Mouse (Mus musculus) MEL (cell line): ENCODE data around the gene Serf2. TPM values are rescaled to one million over a fixed set of nuclear protein-coding genes. Genes with fewer than 3 reads are reported as not detected.
"Not testable (repeated sequence)": the region's sequence is repeated elsewhere in the genome, so short reads cannot be mapped to it uniquely, and the experiment has no call there.

ENCODE experiments used
- DNase-seq: peaks from one replicate; pipeline ENCODE4 v3.0.0; 2011; ENCODE audit warnings: low read depth, low spot score
- H3K27ac ChIP-seq: 2 replicates; pipeline ENCODE4 v1.5.1; 2012; ENCODE audit warnings: low read depth, mild to moderate bottlenecking, control low read depth, low read length, moderate library complexity; ENCODE audit not compliant: control insufficient read depth
- H3K27me3 ChIP-seq, 2 experiments: fragments of 150-350 bp in 1 of 2; sonication (generic) in 1 of 2; 2 replicates each; pipeline ENCODE4 v1.6.1; 2012; ENCODE audit warnings: low read length in 2 of 2, mild to moderate bottlenecking in 2 of 2, improper control_type of control experiment in 1 of 2, moderate library complexity in 1 of 2; ENCODE audit not compliant: insufficient read depth in 2 of 2, control insufficient read depth in 1 of 2
- H3K36me3 ChIP-seq, 2 experiments: 2 replicates each; pipeline ENCODE4 v1.6.1; 2012 to 2014; ENCODE audit warnings: low read length in 2 of 2, improper control_type of control experiment in 1 of 2, inconsistent platforms in 1 of 2, mild to moderate bottlenecking in 1 of 2; ENCODE audit not compliant: insufficient read depth in 2 of 2, control insufficient read depth in 1 of 2
- H3K4me1 ChIP-seq, 2 experiments: fragments of 150-350 bp in 1 of 2; sonication (generic) in 1 of 2; 2 replicates each; pipeline ENCODE4 v1.6.1; 2012; ENCODE audit warnings: low read length in 2 of 2, improper control_type of control experiment in 1 of 2, mild to moderate bottlenecking in 1 of 2; ENCODE audit not compliant: insufficient read depth in 2 of 2, control insufficient read depth in 1 of 2
- H3K4me3 ChIP-seq, 2 experiments: fragments of 150-350 bp in 1 of 2; sonication (generic) in 1 of 2; 2 replicates each; pipeline ENCODE4 v1.5.1; 2012; ENCODE audit warnings: low read depth in 2 of 2, low read length in 2 of 2, mild to moderate bottlenecking in 2 of 2, moderate library complexity in 2 of 2, control low read depth in 1 of 2, improper control_type of control experiment in 1 of 2; ENCODE audit not compliant: control insufficient read depth in 1 of 2, insufficient read depth in 1 of 2
- H3K79me2 ChIP-seq: 2 replicates; pipeline ENCODE4 v1.6.1; 2012; ENCODE audit warnings: mild to moderate bottlenecking, low read length, moderate library complexity; ENCODE audit not compliant: control insufficient read depth, poor library complexity, insufficient read depth
- H3K9ac ChIP-seq: 2 replicates; pipeline ENCODE4 v1.6.1; 2012; ENCODE audit warnings: low read depth, mild to moderate bottlenecking, control low read depth, low read length, moderate library complexity; ENCODE audit not compliant: control insufficient read depth, poor library complexity, severe bottlenecking
- H3K9me3 ChIP-seq: fragments of 150-350 bp; sonication (generic); replicated peaks from 2 replicates; pipeline ENCODE4 v1.6.1; 2012; ENCODE audit warnings: mild to moderate bottlenecking, low read length, improper control_type of control experiment, moderate library complexity; ENCODE audit not compliant: insufficient read depth
- GATA1 ChIP-seq: IDR thresholded peaks from 2 replicates; pipeline ENCODE4 v1.6.1; 2011; ENCODE audit warnings: low read depth, low read length, improper control_type of control experiment
- MAZ ChIP-seq: IDR thresholded peaks from 2 replicates; pipeline ENCODE4 v1.6.1; 2012; ENCODE audit warnings: low read depth, mild to moderate bottlenecking, inconsistent platforms, low read length, improper control_type of control experiment
- MXI1 ChIP-seq: IDR thresholded peaks from 2 replicates; pipeline ENCODE4 v1.6.1; 2011; ENCODE audit warnings: mild to moderate bottlenecking, low read depth, low read length, improper control_type of control experiment
- MYB ChIP-seq: IDR thresholded peaks from 2 replicates; pipeline ENCODE4 v1.6.1; 2011; ENCODE audit warnings: mild to moderate bottlenecking, low read depth, low read length, improper control_type of control experiment
- POLR2A ChIP-seq, 2 experiments: IDR thresholded peaks; 2 replicates each; pipeline ENCODE4 v1.6.1; 2011 to 2012; ENCODE audit warnings: low read length in 2 of 2, mild to moderate bottlenecking in 2 of 2, control low read depth in 1 of 2, improper control_type of control experiment in 1 of 2, low read depth in 1 of 2, moderate library complexity in 1 of 2; ENCODE audit not compliant: control insufficient read depth in 1 of 2, insufficient read depth in 1 of 2, poor library complexity in 1 of 2
- TBP ChIP-seq: IDR thresholded peaks from 2 replicates; pipeline ENCODE4 v1.8.0; 2011; ENCODE audit warnings: low read depth, low read length, improper control_type of control experiment
- TCF12 ChIP-seq: IDR thresholded peaks from 2 replicates; pipeline ENCODE4 v1.6.1; 2014; ENCODE audit warnings: low read depth, mild to moderate bottlenecking, inconsistent platforms, low read length, improper control_type of control experiment, moderate library complexity
- ZNF384 ChIP-seq: IDR thresholded peaks from 2 replicates; pipeline ENCODE4 v1.6.1; 2012; ENCODE audit warnings: low read depth, mild to moderate bottlenecking, inconsistent platforms, low read length, improper control_type of control experiment
- polyA plus RNA-seq, 2 experiments: library from polyadenylated mRNA; stranded (reverse) in 1 of 2; unstranded in 1 of 2; fragments of >175 nt in 1 of 2; fragments of >200 nt in 1 of 2; gene quantifications; 2 replicates each; pipeline versions ENCODE4 v1.2.1 to v1.2.4; 2012; ENCODE audit warnings: low replicate concordance in 2 of 2, low read depth in 1 of 2; ENCODE audit not compliant: insufficient read length in 2 of 2, insufficient read depth in 1 of 2, missing spikeins in 1 of 2
- total RNA-seq: library from RNA; depleted of rRNA; stranded (reverse); fragments of 300-350 nt; gene quantifications from 2 replicates; pipeline ENCODE4 v1.2.3, GENCODE M21; 2012

Serf2 gene
- total and polyA plus RNA-seq, 3 experiments: 352 to 469 TPM; not detected in 1

DNA sequence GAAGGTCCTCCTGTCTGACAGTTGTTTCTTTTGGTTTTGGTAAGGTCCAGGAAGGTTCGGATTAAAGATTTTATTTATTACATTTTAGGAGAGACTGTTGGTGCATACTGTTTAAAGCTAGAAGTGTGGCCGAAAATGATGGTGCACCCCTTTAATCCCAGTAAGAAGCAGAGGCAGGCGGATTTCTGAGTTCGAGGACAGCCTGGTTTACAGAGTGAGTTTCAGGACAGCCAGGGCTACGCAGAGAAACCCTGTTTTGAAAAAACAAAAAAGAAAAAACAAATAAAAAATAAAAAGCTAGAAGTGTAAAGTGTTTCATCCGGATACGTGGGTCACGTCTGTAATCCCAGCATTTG, 25.2 kb downstream of the Serf2 start:
- Histone ChIP-seq H3K9ac (peak overlapping the region; percentile 91), H3K27me3 (no peaks in the 10 kb centered on the region), H3K4me3 (peak overlapping the region; percentile 72 to 90), H3K9me3 (no peaks in the 10 kb centered on the region), H3K36me3 (peaks cover 0 to 2% of the 10 kb centered on the region in 2 experiments; a peak in 2 of 4 replicates), H3K27ac (peak overlapping the region; percentile 95), H3K79me2 (peaks cover 6% of the 10 kb centered on the region), H3K4me1 (peaks cover 0 to 2% of the 10 kb centered on the region in 2 experiments; a peak in 3 of 4 replicates)
- peak; percentile 50 for DNase-seq
- 0 out of 2 replicates have a peak, but pooled peaks have one; percentile 7 for TF ChIP-seq MXI1
- TF ChIP-seq TCF12: no peak
- no peak for TF ChIP-seq TBP
- 0 out of 4 replicates have a peak, but pooled peaks of 1 of the 2 experiments have one; percentile 30 for TF ChIP-seq POLR2A (IDR thresholded peaks at IDR 0.05; ENCODE audit: control insufficient read depth in 1 of 2, insufficient read depth in 1 of 2, low read depth in 1 of 2, low read length in 2 of 2, poor library complexity in 1 of 2)
- TF ChIP-seq GATA1: no peak
- TF ChIP-seq MAZ: no peak

DNA sequence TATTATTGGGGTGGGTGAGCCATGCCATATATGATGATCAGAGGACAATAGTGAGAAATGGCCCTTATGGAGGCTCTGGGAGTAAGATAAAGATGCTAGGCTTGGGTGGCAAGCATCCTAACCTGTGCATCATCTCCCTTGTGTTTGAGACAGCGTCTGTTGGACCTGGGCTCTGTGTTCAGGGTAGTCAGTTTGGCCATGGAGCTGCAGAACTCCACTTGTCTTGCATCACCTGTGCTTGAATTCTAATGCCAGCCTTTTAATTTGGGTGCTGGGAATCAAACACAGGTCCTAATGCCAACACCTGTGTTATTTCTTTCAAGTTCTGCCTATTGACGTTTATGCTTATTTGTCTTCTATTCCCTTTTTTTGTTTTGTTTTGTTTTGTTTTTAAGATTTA, 26.3 kb downstream of the Serf2 start:
- not testable (repeated sequence) for DNase-seq, H3K27me3 ChIP-seq, H3K9ac ChIP-seq, H3K4me3 ChIP-seq, H3K9me3 ChIP-seq, H3K36me3 ChIP-seq, H3K4me1 ChIP-seq, H3K27ac ChIP-seq, H3K79me2 ChIP-seq

DNA sequence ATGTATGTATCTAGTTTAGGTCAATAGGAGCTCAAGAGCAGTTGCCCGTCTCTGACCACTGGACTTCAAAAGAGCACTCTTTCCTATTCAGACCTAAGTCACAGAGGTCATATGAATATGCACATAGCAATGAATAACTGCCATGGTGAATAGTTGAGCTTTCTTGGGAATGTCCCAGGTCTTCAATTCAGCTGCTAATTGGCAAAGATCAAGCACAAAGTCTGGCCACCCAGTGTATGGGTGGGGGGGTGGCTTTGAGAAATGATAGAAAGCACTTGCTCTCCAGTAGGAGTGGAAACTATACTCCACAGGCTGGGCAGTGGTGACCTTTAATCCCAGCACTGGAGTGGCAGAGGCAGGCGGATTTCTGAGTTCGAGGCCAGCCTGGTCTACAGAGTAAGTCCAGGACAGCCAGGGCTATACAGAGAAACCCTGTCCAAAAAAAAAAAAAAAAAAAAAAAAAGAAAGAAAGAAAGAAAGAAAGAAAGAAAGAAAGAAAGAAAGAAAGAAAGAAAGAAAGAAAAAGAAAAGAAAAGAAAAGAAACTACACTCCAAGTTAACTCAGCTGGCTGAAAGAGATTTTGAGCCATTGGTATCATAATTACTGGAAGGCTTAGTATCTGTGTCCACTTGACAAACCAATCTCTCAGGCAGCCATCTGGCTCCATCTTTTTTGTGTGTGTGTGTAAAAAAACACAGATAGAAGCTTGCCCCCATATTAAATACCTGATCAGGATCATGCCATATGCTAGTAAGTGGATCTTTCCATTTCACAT, 28.7 kb downstream of the Serf2 start:
- no peak for DNase-seq
- no peaks in the 10 kb centered on the region for H3K27me3 ChIP-seq
- peaks cover 3% of the 10 kb centered on the region; the same call in 1 of the 2 replicates for H3K79me2 ChIP-seq
- H3K4me1 ChIP-seq: peaks cover 0 to 2% of the 10 kb centered on the region in 2 experiments; a peak in 3 of 4 replicates
- H3K27ac ChIP-seq: no peak overlapping the region
- H3K9me3 ChIP-seq: no peaks in the 10 kb centered on the region
- H3K36me3 ChIP-seq: peaks cover 0 to 2% of the 10 kb centered on the region in 2 experiments; a peak in 2 of 4 replicates
- H3K4me3 ChIP-seq: no peak overlapping the region
- no peak for TF ChIP-seq GATA1
- TF ChIP-seq MYB: no peak
- TF ChIP-seq TBP: 0 out of 2 replicates have a peak, but pooled peaks have one; percentile 51
- TF ChIP-seq ZNF384: peak; percentile 63; the same call in 1 of the 2 replicates
- H3K9ac ChIP-seq: no peak overlapping the region
